Mouse (Mus musculus) layer of hippocampus, postnatal 10 days (tissue): ENCODE data around the gene Trpc4ap. TPM values are rescaled to one million over a fixed set of nuclear protein-coding genes. Genes with fewer than 3 reads are reported as not detected.

Experiments
- DNase-seq, 2 experiments: peaks; one replicate each; pipeline ENCODE4 v3.0.0; 2021; ENCODE audit warnings: low spot score in 2 of 2
- total RNA-seq, 2 experiments: library from RNA; stranded (reverse); gene quantifications; 2 replicates each; pipeline ENCODE4 v1.2.3; 2021

Trpc4ap gene
- total RNA-seq, 2 experiments from 2014 or later, result 143 to 149 TPM

GRCm38 (mm10) chr2:155641540-155642472 lies 50.4 kb downstream of the Trpc4ap start:
- DNase-seq, result no peak

- DNase-seq, result peak; percentile 63 to 66
These were observed 51.5 kb downstream of the Trpc4ap start for GRCm38 (mm10) chr2:155640656-155641055.

- no peak for DNase-seq
These were observed 54.8 kb downstream of the Trpc4ap start for GRCm38 (mm10) chr2:155637411-155637810.

DNA sequence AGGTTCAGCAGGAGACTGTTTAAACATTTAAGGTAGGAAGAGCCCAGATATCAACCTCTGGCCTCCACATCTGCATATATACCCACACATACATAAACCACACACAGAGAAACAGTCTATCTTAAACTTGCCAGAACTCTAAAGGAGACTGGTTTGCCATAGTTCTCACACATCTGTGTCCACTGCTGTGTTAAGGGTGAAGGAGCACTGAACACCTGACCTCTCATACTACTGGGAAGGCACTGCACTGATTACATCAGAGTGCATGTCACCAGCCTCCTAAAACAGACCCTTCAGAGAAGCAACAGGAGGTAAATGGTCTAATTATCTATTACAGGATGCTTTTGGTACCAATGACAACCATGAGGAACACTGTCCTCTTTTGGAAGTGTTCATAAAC lies 55.3 kb downstream of the Trpc4ap start:
- DNase-seq, result no peak

DNA sequence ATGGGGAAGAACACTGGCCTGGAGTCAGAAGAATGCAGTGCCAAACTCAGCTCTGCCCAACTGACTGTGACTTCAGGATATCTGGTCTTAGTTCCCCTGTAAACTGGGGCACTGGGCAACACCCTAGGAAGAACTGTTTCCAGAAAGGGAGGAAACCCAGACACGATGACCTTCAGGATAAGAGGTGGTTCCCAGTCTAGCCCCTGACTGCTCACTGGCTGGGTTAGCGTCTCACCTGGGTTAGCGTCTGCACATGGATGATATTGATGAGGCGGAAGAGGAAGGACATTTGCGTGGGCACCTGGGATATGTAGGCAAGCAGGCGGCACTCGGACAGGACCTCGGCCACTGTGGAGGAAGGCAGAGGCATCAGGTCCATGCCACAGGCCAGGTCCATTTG lies 56.2 kb downstream of the Trpc4ap start:
- DNase-seq, result no peak

DNA sequence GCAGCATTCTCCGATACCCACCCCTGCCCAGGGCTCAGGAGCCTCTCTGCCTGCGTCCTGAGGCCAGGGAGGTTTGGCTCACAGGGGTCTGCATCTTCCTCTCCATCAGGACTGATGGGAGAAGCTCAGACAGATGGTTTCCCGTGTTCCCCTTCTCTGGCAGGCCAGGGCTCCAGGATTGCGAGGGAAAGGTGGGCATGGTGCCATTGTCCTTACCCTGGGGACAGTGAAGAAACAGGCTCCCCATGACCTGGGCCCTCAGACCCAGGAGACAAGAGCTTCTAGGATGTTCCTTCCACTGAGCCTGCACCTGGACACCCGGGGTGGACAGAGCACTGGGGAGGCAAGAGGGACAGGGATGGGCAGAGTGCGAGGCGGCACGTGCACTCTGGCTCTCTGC lies 57.6 kb downstream of the Trpc4ap start:
- DNase-seq, result no peak

DNA sequence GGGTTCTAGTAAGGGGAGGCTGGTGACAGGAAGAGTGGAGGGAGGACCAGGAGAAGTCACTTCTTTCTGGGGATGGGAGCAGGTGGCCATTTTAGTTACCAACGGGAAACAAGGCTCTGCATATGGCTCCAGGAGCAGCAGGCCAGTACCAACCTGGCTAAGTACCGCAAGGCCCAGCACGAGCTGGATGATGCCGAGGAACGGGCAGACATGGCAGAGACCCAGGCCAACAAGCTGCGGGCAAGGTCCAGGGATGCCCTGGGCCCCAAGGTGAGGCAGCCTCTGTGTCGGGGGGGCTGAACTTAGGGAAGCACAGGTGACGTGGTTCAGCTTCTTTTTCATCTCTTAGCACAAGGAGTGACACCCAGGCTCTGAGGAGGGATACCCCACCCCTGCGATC lies 58.5 kb downstream of the Trpc4ap start:
- no peak for DNase-seq

DNA sequence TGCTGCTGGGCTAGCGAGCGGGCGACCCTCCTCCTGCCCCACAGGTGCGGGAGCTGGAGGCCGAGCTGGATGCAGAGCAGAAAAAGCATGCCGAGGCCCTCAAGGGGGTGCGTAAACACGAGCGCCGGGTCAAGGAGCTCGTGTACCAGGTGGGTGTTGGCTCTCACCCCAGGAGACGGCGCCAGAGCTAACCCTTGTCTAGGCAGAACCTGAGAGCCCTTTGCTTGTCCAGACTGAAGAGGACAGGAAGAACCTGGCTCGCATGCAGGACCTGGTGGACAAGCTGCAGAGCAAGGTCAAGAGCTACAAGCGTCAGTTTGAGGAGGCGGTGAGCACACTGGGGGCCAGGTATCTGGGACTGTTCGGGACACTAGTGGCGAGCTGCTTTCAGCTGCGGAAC lies 59.1 kb downstream of the Trpc4ap start:
- no peak for DNase-seq

DNA sequence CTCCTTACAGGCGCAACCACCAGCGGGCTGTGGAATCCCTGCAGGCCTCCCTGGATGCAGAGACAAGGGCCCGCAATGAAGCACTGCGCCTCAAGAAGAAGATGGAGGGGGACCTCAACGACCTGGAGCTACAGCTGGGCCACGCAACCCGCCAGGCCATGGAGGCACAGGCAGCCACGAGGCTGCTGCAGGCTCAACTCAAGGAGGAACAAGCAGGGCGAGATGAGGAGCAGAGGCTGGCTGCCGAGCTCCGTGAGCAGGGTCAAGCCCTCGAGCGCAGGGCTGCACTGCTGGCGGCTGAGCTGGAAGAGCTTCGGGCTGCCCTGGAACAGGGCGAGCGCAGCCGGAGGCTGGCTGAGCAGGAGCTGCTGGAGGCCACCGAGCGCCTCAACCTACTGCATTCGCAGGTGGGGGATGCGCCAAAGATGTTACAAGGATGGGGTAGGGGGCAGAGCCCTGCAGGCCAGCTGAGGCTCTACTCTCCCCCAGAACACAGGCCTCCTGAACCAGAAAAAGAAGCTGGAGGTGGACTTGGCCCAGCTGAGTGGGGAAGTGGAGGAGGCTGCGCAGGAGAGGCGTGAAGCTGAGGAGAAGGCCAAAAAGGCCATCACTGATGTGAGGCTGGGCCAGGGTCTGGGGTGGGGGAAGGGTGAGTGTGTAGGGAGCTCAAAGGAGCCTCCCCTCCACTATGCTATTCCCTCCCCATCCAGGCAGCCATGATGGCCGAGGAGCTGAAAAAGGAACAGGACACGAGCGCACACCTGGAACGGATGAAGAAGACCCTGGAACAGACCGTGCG lies 59.8 kb downstream of the Trpc4ap start:
- DNase-seq, result no peak

- no peak for DNase-seq
These were observed 61.4 kb downstream of the Trpc4ap start for GRCm38 (mm10) chr2:155630590-155631416.

GRCm38 (mm10) chr2:155630153-155630552 lies 62.0 kb downstream of the Trpc4ap start:
- DNase-seq, result no peak

DNA sequence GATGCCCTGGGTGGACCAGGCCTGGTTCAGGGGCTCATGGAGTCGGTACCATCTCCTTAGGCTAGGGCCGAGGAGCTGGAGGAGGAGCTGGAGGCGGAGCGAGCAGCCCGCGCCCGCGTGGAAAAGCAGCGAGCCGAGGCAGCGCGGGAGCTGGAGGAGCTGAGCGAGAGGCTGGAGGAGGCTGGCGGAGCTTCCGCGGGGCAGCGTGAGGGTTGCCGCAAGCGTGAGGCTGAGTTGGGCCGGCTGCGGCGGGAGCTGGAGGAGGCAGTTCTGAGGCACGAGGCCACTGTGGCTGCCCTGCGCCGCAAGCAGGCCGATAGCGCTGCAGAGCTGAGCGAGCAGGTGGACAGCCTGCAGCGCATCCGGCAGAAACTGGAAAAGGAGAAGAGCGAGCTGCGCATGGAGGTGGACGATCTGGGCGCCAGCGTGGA lies 62.9 kb downstream of the Trpc4ap start:
- peak; percentile 56 to 67 for DNase-seq

DNA sequence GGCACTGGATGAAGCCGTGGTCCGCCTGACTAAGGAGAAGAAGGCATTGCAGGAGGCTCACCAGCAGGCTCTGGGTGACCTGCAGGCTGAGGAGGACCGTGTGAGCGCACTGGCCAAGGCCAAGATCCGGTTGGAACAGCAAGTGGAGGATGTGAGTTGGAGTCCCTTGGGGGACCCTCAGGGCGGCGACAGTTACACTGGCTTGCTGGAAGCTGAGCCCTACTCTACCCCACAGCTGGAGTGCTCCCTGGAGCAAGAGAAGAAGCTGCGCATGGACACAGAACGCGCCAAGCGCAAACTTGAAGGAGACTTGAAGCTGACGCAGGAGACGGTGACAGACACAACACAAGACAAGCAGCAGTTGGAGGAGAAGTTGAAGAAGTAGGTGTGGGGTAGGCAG lies 63.7 kb downstream of the Trpc4ap start:
- no peak for DNase-seq

DNA sequence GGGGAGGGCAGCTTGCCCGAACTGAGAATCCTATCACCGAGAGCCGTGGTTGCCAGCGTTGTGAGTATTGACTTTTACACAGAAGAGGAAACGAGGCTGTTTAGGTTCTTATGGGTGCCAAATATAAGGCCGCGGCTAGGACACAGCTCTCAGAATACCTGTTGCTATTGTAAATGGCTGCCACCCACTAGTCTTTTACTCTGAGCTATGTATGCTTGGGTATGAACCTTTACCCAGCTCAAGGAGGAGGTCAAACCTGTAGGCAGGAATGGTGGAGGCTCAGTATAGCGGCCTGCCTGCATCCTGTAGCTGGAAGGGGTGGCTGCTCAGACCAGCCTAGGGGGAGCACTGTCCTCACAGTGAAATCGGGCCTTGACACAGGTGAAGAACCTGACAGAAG lies 64.1 kb downstream of the Trpc4ap start:
- no peak for DNase-seq

- peak; percentile 83 to 85 for DNase-seq
These were observed 65.0 kb downstream of the Trpc4ap start for GRCm38 (mm10) chr2:155627030-155627738.

DNA sequence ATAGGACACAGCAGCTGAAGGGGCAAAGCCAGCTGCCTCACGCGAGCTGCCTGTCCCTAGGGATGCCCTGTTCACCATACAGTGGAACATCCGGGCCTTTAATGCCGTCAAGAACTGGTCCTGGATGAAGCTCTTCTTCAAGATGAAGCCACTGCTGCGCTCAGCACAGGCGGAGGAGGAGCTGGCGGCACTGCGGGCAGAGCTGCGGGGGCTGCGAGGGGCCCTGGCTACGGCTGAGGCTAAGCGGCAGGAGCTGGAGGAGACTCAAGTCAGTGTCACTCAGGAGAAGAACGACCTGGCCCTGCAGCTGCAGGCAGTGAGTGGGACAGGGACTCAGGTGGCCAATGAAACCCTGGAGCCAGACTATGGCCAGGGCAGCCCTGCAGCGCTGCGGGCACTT lies 65.9 kb downstream of the Trpc4ap start:
- DNase-seq, result no peak

GRCm38 (mm10) chr2:155624730-155625129 lies 67.5 kb downstream of the Trpc4ap start:
- no peak for DNase-seq

DNA sequence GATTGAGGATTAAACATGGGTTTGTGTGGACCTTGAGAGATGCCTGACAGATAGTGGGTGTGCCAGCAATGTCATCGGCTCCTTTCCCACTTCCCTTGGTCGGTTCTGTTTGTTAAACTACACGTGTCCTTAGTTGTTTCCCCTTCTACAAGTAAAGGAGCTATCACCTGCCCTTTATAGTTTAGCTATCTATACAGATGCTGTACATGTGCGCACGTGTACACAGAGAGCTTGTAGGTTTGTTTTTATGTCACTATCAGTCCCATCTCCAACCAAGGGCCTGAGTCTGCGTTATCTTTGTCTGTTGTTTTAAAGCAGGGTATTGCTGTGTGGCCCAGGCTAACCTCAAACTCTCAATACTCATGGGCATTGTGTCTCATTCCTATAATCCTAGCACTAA lies 68.2 kb downstream of the Trpc4ap start:
- DNase-seq, result no peak

DNA sequence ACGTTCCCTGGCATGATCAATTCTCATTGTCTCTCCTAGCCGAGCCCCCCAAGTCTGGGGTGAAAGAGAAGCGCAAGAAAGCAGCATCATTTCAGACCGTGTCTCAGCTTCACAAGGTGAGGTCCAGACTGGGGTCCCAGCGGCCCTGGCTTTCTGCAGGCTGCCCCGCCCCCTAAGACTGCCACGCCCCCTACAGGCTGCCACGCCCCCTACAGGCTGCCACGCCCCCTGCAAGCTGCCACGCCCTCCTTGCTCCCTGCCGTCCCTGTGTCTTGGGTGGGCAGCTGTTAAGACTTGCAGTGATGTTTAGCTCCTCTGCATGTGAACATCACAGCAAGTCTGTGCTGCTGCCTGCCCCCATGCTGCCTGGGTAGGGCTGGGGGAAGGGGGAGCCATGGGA lies 69.6 kb downstream of the Trpc4ap start:
- DNase-seq, result no peak

DNA sequence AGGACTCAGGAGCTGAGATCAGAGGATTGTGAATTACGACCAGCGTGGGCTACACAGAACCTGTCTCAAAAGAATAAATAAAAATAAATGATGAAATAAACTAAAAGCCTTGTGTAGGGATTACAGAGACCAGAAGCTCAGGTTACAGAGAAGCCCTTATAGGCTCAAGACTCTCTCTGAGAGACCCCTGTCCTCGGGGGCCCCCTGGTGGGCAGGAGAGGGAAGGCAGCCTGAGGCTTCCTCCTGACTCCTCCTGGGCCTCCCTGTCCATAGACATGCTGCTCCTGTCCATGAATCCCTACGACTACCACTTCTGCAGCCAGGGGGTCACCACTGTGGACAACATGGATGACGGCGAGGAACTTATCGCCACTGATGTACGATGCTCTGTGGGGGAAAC lies 72.4 kb downstream of the Trpc4ap start:
- DNase-seq, result peak; percentile 88 to 91

DNA sequence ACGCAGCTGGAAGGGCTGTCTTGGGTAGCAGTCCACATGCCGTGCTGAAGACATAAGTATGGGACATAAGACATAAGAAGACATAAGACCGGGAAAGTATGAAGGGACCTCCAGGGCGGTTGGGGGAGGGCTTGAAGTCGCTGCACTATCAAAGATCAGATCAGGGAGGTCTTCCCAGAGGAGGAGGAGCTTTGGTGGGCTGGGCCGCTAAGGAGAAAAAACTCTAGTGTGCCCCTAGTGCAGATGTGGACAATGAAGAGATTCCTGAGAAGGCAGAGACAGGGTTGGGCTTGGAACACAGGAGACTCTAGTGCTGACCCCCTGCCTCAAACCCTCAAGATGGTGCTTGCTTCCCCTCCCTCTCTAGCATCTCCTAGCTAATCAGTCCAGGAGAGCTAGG lies 75.2 kb downstream of the Trpc4ap start:
- DNase-seq, result no peak
